Mouse (Mus musculus): ENCODE measurements at regions not wholly inside any gene's neighbourhood (a gene's known extent, or its start where the extent isn't known, plus 50 kb on each side); places are given as distances from the start of the nearest gene placed in this dataset.
A peak's percentile ranks its signal among the peaks of the same experiment; 100 is the strongest.

GRCm38 (mm10) chr3:148075841-148076240 is 914.5 kb downstream of the Adgrl2 start:
- no peak overlapping the region for H3K9ac ChIP-seq (ENCODE audit: low read depth, low read length)
- 48% methylated on average over 2 of the region's 2 CpGs for WGBS
- ATAC-seq: no peak

GRCm38 (mm10) chr3:148066701-148067100 is 923.7 kb downstream of the Adgrl2 start:
- Histone ChIP-seq H3K9ac (ENCODE audit: low read depth, low read length) (no peak overlapping the region), H3K27me3 (replicated peaks; ENCODE audit: control insufficient read depth, insufficient read depth, low read length) (no peaks in the 10 kb centered on the region), H3K27ac (ENCODE audit: low read depth, low read length) (no peak overlapping the region), H3K4me1 (replicated peaks; ENCODE audit: control insufficient read depth, insufficient read depth, low read length) (no peaks in the 10 kb centered on the region), H3K4me3 (ENCODE audit: low read depth, low read length) (no peak overlapping the region), H3K4me2 (replicated peaks; ENCODE audit: low read depth) (no peak overlapping the region), H3K9me3 (ENCODE audit: control insufficient read depth) (no peaks in the 10 kb centered on the region), H3K36me3 (ENCODE audit: control insufficient read depth, insufficient read depth) (no peaks in the 10 kb centered on the region)
- WGBS: 93% methylated on average over 6 of the region's 6 CpGs
- no peak for TF ChIP-seq CTCF (IDR thresholded peaks at IDR 0.05; ENCODE audit: low read depth)
- no peak for ATAC-seq

More at GRCm38 (mm10) chr3:148075841-148076240, 914.5 kb downstream of the Adgrl2 start:
- H3K4me3 ChIP-seq (ENCODE audit: low read depth, low read length): no peak overlapping the region
- H3K4me1 ChIP-seq (replicated peaks; ENCODE audit: control insufficient read depth, insufficient read depth, low read length): no peaks in the 10 kb centered on the region
- no peak overlapping the region for H3K27ac ChIP-seq (ENCODE audit: low read depth, low read length)
- H3K36me3 ChIP-seq (ENCODE audit: control insufficient read depth, insufficient read depth): no peaks in the 10 kb centered on the region
- H3K4me2 ChIP-seq (replicated peaks; ENCODE audit: low read depth): no peak overlapping the region
- TF ChIP-seq CTCF (IDR thresholded peaks at IDR 0.05; ENCODE audit: low read depth): no peak
- H3K27me3 ChIP-seq (replicated peaks; ENCODE audit: control insufficient read depth, insufficient read depth, low read length): no peaks in the 10 kb centered on the region
- no peaks in the 10 kb centered on the region for H3K9me3 ChIP-seq (ENCODE audit: control insufficient read depth)

- ATAC-seq: no peak
- Histone ChIP-seq H3K36me3 (ENCODE audit: control insufficient read depth, insufficient read depth) (no peaks in the 10 kb centered on the region), H3K4me1 (replicated peaks; ENCODE audit: control insufficient read depth, insufficient read depth, low read length) (no peaks in the 10 kb centered on the region), H3K4me2 (replicated peaks; ENCODE audit: low read depth) (no peak overlapping the region), H3K27ac (ENCODE audit: low read depth, low read length) (no peak overlapping the region), H3K4me3 (ENCODE audit: low read depth, low read length) (no peak overlapping the region), H3K9me3 (ENCODE audit: control insufficient read depth) (no peaks in the 10 kb centered on the region), H3K27me3 (replicated peaks; ENCODE audit: control insufficient read depth, insufficient read depth, low read length) (no peaks in the 10 kb centered on the region), H3K9ac (ENCODE audit: low read depth, low read length) (no peak overlapping the region)
- no peak for TF ChIP-seq CTCF (IDR thresholded peaks at IDR 0.05; ENCODE audit: low read depth)
- WGBS: 68% methylated on average over 4 of the region's 4 CpGs
Measured at GRCm38 (mm10) chr3:148056074-148056473, 934.3 kb downstream of the Adgrl2 start.

GRCm38 (mm10) chr3:148052516-148052915 is 937.8 kb downstream of the Adgrl2 start:
- ATAC-seq: no peak
- H3K9me3 ChIP-seq (ENCODE audit: control insufficient read depth): no peaks in the 10 kb centered on the region
- H3K4me1 ChIP-seq (replicated peaks; ENCODE audit: control insufficient read depth, insufficient read depth, low read length): no peaks in the 10 kb centered on the region
- no peak overlapping the region for H3K9ac ChIP-seq (ENCODE audit: low read depth, low read length)
- no peak for TF ChIP-seq CTCF (IDR thresholded peaks at IDR 0.05; ENCODE audit: low read depth)
- H3K4me2 ChIP-seq (replicated peaks; ENCODE audit: low read depth): no peak overlapping the region
- no peak overlapping the region for H3K4me3 ChIP-seq (ENCODE audit: low read depth, low read length)
- 66% methylated on average over 5 of the region's 5 CpGs for WGBS
- H3K36me3 ChIP-seq (ENCODE audit: control insufficient read depth, insufficient read depth): no peaks in the 10 kb centered on the region
- no peaks in the 10 kb centered on the region for H3K27me3 ChIP-seq (replicated peaks; ENCODE audit: control insufficient read depth, insufficient read depth, low read length)
- H3K27ac ChIP-seq (ENCODE audit: low read depth, low read length): no peak overlapping the region

- no peak for TF ChIP-seq CTCF (IDR thresholded peaks at IDR 0.05; ENCODE audit: low read depth)
- Histone ChIP-seq H3K4me1 (replicated peaks; ENCODE audit: control insufficient read depth, insufficient read depth, low read length) (no peaks in the 10 kb centered on the region), H3K4me3 (ENCODE audit: low read depth, low read length) (no peak overlapping the region), H3K9ac (ENCODE audit: low read depth, low read length) (no peak overlapping the region), H3K9me3 (ENCODE audit: control insufficient read depth) (no peaks in the 10 kb centered on the region), H3K27me3 (replicated peaks; ENCODE audit: control insufficient read depth, insufficient read depth, low read length) (no peaks in the 10 kb centered on the region), H3K36me3 (ENCODE audit: control insufficient read depth, insufficient read depth) (no peaks in the 10 kb centered on the region), H3K27ac (ENCODE audit: low read depth, low read length) (no peak overlapping the region), H3K4me2 (replicated peaks; ENCODE audit: low read depth) (no peak overlapping the region)
- peak; percentile 57; the same call in 1 of the 2 replicates for ATAC-seq
- 61% methylated on average over 2 of the region's 2 CpGs for WGBS
Measured at GRCm38 (mm10) chr3:148048247-148048646, 942.1 kb downstream of the Adgrl2 start.

GRCm38 (mm10) chr3:148032532-148032931 is 957.8 kb downstream of the Adgrl2 start:
- Histone ChIP-seq H3K9ac (ENCODE audit: low read depth, low read length) (no peak overlapping the region), H3K4me3 (ENCODE audit: low read depth, low read length) (no peak overlapping the region), H3K27ac (ENCODE audit: low read depth, low read length) (no peak overlapping the region), H3K36me3 (ENCODE audit: control insufficient read depth, insufficient read depth) (no peaks in the 10 kb centered on the region), H3K27me3 (replicated peaks; ENCODE audit: control insufficient read depth, insufficient read depth, low read length) (no peaks in the 10 kb centered on the region), H3K9me3 (ENCODE audit: control insufficient read depth) (no peaks in the 10 kb centered on the region), H3K4me2 (replicated peaks; ENCODE audit: low read depth) (no peak overlapping the region), H3K4me1 (replicated peaks; ENCODE audit: control insufficient read depth, insufficient read depth, low read length) (no peaks in the 10 kb centered on the region)
- 64% methylated on average over 6 of the region's 6 CpGs for WGBS
- TF ChIP-seq CTCF (IDR thresholded peaks at IDR 0.05; ENCODE audit: low read depth): no peak
- ATAC-seq: no peak

GRCm38 (mm10) chr3:148005831-148006230 is 984.5 kb downstream of the Adgrl2 start:
- 50% methylated on average over 5 of the region's 5 CpGs for WGBS
- H3K4me2 ChIP-seq (replicated peaks; ENCODE audit: low read depth): no peak overlapping the region
- ATAC-seq: no peak

More at GRCm38 (mm10) chr3:148005831-148006230, 984.5 kb downstream of the Adgrl2 start:
- H3K4me3 ChIP-seq (ENCODE audit: low read depth, low read length): no peak overlapping the region
- H3K36me3 ChIP-seq (ENCODE audit: control insufficient read depth, insufficient read depth): no peaks in the 10 kb centered on the region
- TF ChIP-seq CTCF (IDR thresholded peaks at IDR 0.05; ENCODE audit: low read depth): no peak
- H3K27ac ChIP-seq (ENCODE audit: low read depth, low read length): no peak overlapping the region
- H3K9ac ChIP-seq (ENCODE audit: low read depth, low read length): no peak overlapping the region
- no peaks in the 10 kb centered on the region for H3K9me3 ChIP-seq (ENCODE audit: control insufficient read depth)
- no peaks in the 10 kb centered on the region for H3K4me1 ChIP-seq (replicated peaks; ENCODE audit: control insufficient read depth, insufficient read depth, low read length)
- no peaks in the 10 kb centered on the region for H3K27me3 ChIP-seq (replicated peaks; ENCODE audit: control insufficient read depth, insufficient read depth, low read length)
